Mouse (Mus musculus): ENCODE measurements at regions not wholly inside any gene's neighbourhood (a gene's known extent, or its start where the extent isn't known, plus 50 kb on each side); places are given as distances from the start of the nearest gene placed in this dataset.
"Not testable (repeated sequence)": the region's sequence is repeated elsewhere in the genome, so short reads cannot be mapped to it uniquely, and the experiment has no call there.

GRCm38 (mm10) chr12:107154668-107155067, 333.8 kb upstream of the 3110018I06Rik start:
- no peak for DNase-seq (ENCODE audit: low spot score in 2 of 2)

GRCm38 (mm10) chr12:107156791-107157428, 331.5 kb upstream of the 3110018I06Rik start:
- DNase-seq (ENCODE audit: low spot score in 2 of 2) = no peak

GRCm38 (mm10) chr12:107159126-107159525, 329.3 kb upstream of the 3110018I06Rik start:
- no peak for DNase-seq (ENCODE audit: low spot score in 2 of 2)

GRCm38 (mm10) chr12:107160137-107160536, 328.3 kb upstream of the 3110018I06Rik start:
- no peak for DNase-seq (ENCODE audit: low spot score in 2 of 2)

- DNase-seq (ENCODE audit: low spot score in 2 of 2) = no peak
Measured at GRCm38 (mm10) chr12:107160628-107161027, 327.8 kb upstream of the 3110018I06Rik start.

- no peak for DNase-seq (ENCODE audit: low spot score in 2 of 2)
Measured at GRCm38 (mm10) chr12:107170926-107171325, 317.5 kb upstream of the 3110018I06Rik start.

GRCm38 (mm10) chr12:107171676-107172075, 316.8 kb upstream of the 3110018I06Rik start:
- DNase-seq (ENCODE audit: low spot score in 2 of 2) = no peak

- no peak for DNase-seq (ENCODE audit: low spot score in 2 of 2)
Measured at GRCm38 (mm10) chr12:107178676-107179075, 309.8 kb upstream of the 3110018I06Rik start.

GRCm38 (mm10) chr12:107180501-107180900, 307.9 kb upstream of the 3110018I06Rik start:
- no peak for DNase-seq (ENCODE audit: low spot score in 2 of 2)

- no peak for DNase-seq (ENCODE audit: low spot score in 2 of 2)
Measured at GRCm38 (mm10) chr12:107181291-107181690, 307.1 kb upstream of the 3110018I06Rik start.

- DNase-seq (ENCODE audit: low spot score in 2 of 2) = no peak
Measured at GRCm38 (mm10) chr12:107182091-107182655, 306.3 kb upstream of the 3110018I06Rik start.

- no peak for DNase-seq (ENCODE audit: low spot score in 2 of 2)
Measured at GRCm38 (mm10) chr12:107183283-107183682, 305.1 kb upstream of the 3110018I06Rik start.

- DNase-seq (ENCODE audit: low spot score in 2 of 2) = no peak
Measured at GRCm38 (mm10) chr12:107184426-107184825, 304.0 kb upstream of the 3110018I06Rik start.

- no peak for DNase-seq (ENCODE audit: low spot score in 2 of 2)
Measured at GRCm38 (mm10) chr12:107186361-107186760, 302.1 kb upstream of the 3110018I06Rik start.

- no peak for DNase-seq (ENCODE audit: low spot score in 2 of 2)
Measured at GRCm38 (mm10) chr12:107188055-107188454, 300.4 kb upstream of the 3110018I06Rik start.

GRCm38 (mm10) chr12:107198389-107199018, 289.9 kb upstream of the 3110018I06Rik start:
- DNase-seq (ENCODE audit: low spot score in 2 of 2) = no peak

- no peak for DNase-seq (ENCODE audit: low spot score in 2 of 2)
Measured at GRCm38 (mm10) chr12:107200903-107201302, 287.5 kb upstream of the 3110018I06Rik start.

GRCm38 (mm10) chr12:107208826-107209225, 279.6 kb upstream of the 3110018I06Rik start:
- DNase-seq (ENCODE audit: low spot score in 2 of 2) = not testable (repeated sequence)

- DNase-seq (ENCODE audit: low spot score in 2 of 2) = no peak
Measured at GRCm38 (mm10) chr12:107212826-107213225, 275.6 kb upstream of the 3110018I06Rik start.

- DNase-seq (ENCODE audit: low spot score in 2 of 2) = no peak
Measured at GRCm38 (mm10) chr12:107216119-107216518, 272.3 kb upstream of the 3110018I06Rik start.

GRCm38 (mm10) chr12:107221276-107221970, 267.0 kb upstream of the 3110018I06Rik start:
- no peak for DNase-seq (ENCODE audit: low spot score in 2 of 2)

- DNase-seq (ENCODE audit: low spot score in 2 of 2) = no peak
Measured at GRCm38 (mm10) chr12:107222106-107222505, 266.3 kb upstream of the 3110018I06Rik start.

All from urinary bladder, postnatal 4 days (tissue).